Mouse (Mus musculus) small intestine, adult 2 months (tissue): ENCODE data around the gene Map4.

Experiments
- CTCF ChIP-seq: fragments of 200-500 bp; IDR thresholded peaks from 2 replicates; pipeline ENCODE4 v1.5.1; 2012; ENCODE audit warnings: low read depth, mild to moderate bottlenecking, control low read depth, inconsistent platforms, low read length, moderate library complexity, mixed read lengths; ENCODE audit not compliant: insufficient replicate concordance, insufficient read length; ENCODE audit errors: extremely low read depth
- POLR2A ChIP-seq: fragments of 200-500 bp; IDR thresholded peaks from 2 replicates; pipeline ENCODE4 v1.6.1; 2012; ENCODE audit warnings: low read depth, mild to moderate bottlenecking, control low read depth, inconsistent platforms, low read length, moderate library complexity

GRCm38 (mm10) chr9:110123322-110123721 lies 192.1 kb downstream of the Map4 start:
- TF ChIP-seq POLR2A (no peak), CTCF (no peak)
